Mouse (Mus musculus) heart, embryonic 14.5 days (tissue): ENCODE results near the gene Rad51b. TPM values are rescaled to one million over a fixed set of nuclear protein-coding genes. Genes with fewer than 3 reads are reported as not detected.
A peak's percentile ranks its signal among the peaks of the same experiment; 100 is the strongest.

Source experiments
- ATAC-seq: fragments of 200-750 bp; cut with Nextera tagmentation; 2 replicates; pipeline ENCODE4 v1.8.0; 2017; ENCODE audit warnings: low read depth, moderate TSS enrichment; ENCODE audit not compliant: insufficient number of reproducible peaks, insufficient read depth, low FRiP score
- H3K27ac ChIP-seq, 2 experiments: fragments of 200-500 bp in 1 of 2; fragments of 300-500 bp in 1 of 2; sonication (generic) in 1 of 2; replicated peaks in 1 of 2; 2 replicates each; pipeline ENCODE4 v1.5.1; 2012 to 2014; ENCODE audit warnings: low read depth in 2 of 2, low read length in 2 of 2, control low read depth in 1 of 2, mild to moderate bottlenecking in 1 of 2, mixed read lengths in 1 of 2; ENCODE audit not compliant: control insufficient read depth in 1 of 2, insufficient read depth in 1 of 2
- H3K27me3 ChIP-seq: fragments of 300-500 bp; sonication (generic); 2 replicates; pipeline ENCODE4 v1.6.1; 2014; ENCODE audit warnings: mild to moderate bottlenecking, low read length, control low read depth; ENCODE audit not compliant: control insufficient read depth, insufficient read depth
- H3K36me3 ChIP-seq: fragments of 300-500 bp; sonication (generic); 2 replicates; pipeline ENCODE4 v1.6.1; 2014; ENCODE audit warnings: mild to moderate bottlenecking, control low read depth, low read length, mixed read lengths; ENCODE audit not compliant: control insufficient read depth, insufficient read depth
- H3K4me1 ChIP-seq, 2 experiments: fragments of 200-500 bp in 1 of 2; fragments of 300-500 bp in 1 of 2; sonication (generic) in 1 of 2; 2 replicates each; pipeline ENCODE4 v1.6.1; 2012 to 2014; ENCODE audit warnings: low read length in 2 of 2, control low read depth in 1 of 2, mixed read lengths in 1 of 2; ENCODE audit not compliant: control insufficient read depth in 2 of 2, insufficient read depth in 2 of 2
- H3K4me2 ChIP-seq: fragments of 300-500 bp; sonication (generic); 2 replicates; pipeline ENCODE4 v1.6.1; 2014; ENCODE audit warnings: mild to moderate bottlenecking, low read length
- H3K4me3 ChIP-seq, 2 experiments: fragments of 200-500 bp in 1 of 2; fragments of 300-500 bp in 1 of 2; sonication (generic) in 1 of 2; 2 replicates each; pipeline ENCODE4 v1.5.1; 2012 to 2014; ENCODE audit warnings: low read length in 2 of 2, mild to moderate bottlenecking in 2 of 2, control low read depth in 1 of 2, low read depth in 1 of 2, moderate library complexity in 1 of 2; ENCODE audit not compliant: control insufficient read depth in 1 of 2, insufficient read depth in 1 of 2
- H3K9ac ChIP-seq: fragments of 300-500 bp; sonication (generic); 2 replicates; pipeline ENCODE4 v1.6.1; 2014; ENCODE audit warnings: mild to moderate bottlenecking, low read length
- H3K9me3 ChIP-seq: fragments of 300-500 bp; sonication (generic); 2 replicates; pipeline ENCODE4 v1.6.1; 2016; ENCODE audit warnings: low read length, control low read depth; ENCODE audit not compliant: control insufficient read depth
- WGBS: fragments of 180-500 bp; shearing (Covaris S2); extraction: QIAGEN DNeasy Blood & Tissue Kit; methylation state at CpG from one replicate; pipeline ENCODE4 v1.1.7; 2014; 5-methylcytosine and 5-hydroxymethylcytosine counted together
- polyA plus RNA-seq: library from polyadenylated mRNA; unstranded; fragments of >200 nt; fragmentation: Nextera tagmentation; extraction: Ambion mirVana; gene quantifications from 2 replicates; pipeline ENCODE4 v1.2.1, GENCODE M21; 2014

Rad51b gene
- polyA plus RNA-seq, 1 experiment from 2014 or later, result 4.2 TPM

DNA sequence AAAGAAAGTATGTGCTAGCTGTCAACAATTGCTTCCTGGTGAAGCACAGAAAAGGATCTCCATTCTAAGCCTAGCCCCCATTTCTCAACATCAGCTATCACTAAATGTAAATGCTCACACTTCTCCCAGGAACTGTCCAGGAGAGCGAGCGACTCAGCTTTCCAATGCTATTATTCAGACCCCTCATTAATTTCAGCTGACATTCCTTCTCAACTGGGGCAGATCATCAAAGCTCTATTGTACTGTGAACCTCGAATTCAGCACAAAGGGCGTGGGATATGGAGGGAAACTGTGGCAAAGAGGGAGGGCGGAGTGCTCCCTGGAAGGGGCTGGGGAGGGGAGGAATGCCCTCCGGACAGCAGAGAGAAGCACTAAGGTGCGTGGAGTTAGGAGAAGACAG, 528.8 kb downstream of the Rad51b start:
- ATAC-seq, result no peak
- Histone ChIP-seq H3K4me1 (peaks cover 33 to 37% of the 10 kb centered on the region in 2 experiments), H3K27me3 (no peaks in the 10 kb centered on the region), H3K27ac (no peak overlapping the region), H3K4me2 (no peak overlapping the region), H3K9ac (no peak overlapping the region), H3K9me3 (no peaks in the 10 kb centered on the region), H3K36me3 (no peaks in the 10 kb centered on the region), H3K4me3 (no peak overlapping the region)
- 71% methylated on average over 7 of the region's 7 CpGs for WGBS

DNA sequence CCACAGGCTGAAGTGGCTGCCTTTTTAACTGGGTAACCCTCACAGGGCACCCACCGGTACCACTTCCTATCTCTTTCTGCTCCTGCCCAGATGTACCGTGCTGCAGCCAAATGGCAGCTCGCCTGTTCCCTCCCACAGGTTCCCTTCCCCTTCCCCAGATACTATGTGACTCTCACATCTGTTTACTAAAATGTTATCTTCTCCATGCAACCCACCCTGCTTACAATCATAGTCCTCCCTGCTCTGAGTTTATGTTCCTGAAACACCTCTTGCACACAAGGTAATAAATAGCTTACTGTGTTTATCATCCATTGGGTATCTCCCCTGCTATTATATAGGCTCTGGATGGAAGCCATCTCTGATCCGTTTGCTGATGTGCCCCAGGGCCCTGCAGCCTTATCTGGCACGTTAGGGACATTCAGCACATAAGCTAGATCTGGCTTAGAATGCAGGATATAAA, 530.2 kb downstream of the Rad51b start:
- Histone ChIP-seq H3K4me2 (no peak overlapping the region), H3K4me1 (peaks cover 25 to 26% of the 10 kb centered on the region in 2 experiments), H3K4me3 (no peak overlapping the region), H3K36me3 (no peaks in the 10 kb centered on the region), H3K27ac (peak overlapping the region; percentile 76 to 80), H3K9ac (peak overlapping the region; percentile 18; the same call in 1 of the 2 replicates), H3K9me3 (no peaks in the 10 kb centered on the region), H3K27me3 (no peaks in the 10 kb centered on the region)
- 24% methylated on average over 5 of the region's 5 CpGs for WGBS
- ATAC-seq, result no peak

DNA sequence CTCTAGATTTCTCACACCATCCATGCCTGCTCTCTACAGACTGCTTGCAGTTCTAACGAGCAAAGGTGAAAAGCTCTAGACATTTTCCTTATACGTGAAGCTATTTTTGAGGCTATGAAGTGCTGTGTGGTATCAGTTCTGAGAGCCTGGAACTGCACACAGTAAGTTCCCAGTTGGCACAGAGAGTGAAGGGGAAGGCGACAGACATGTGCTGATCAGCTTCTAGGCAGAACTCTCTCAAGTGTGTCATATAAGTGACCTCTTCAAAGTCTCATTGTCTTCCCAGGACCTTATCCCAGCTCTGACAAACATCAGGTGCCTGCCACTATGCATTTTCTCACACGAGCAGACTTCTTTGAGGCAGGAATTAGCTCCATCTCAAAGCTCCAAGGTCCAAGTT, 530.7 kb downstream of the Rad51b start:
- H3K27me3 ChIP-seq, result no peaks in the 10 kb centered on the region
- ATAC-seq, result peak; percentile 41; the same call in 1 of the 2 replicates
- peaks cover 21 to 22% of the 10 kb centered on the region in 2 experiments for H3K4me1 ChIP-seq
- no peaks in the 10 kb centered on the region for H3K36me3 ChIP-seq
- H3K27ac ChIP-seq, result peak overlapping the region; percentile 76 to 80
- no peak overlapping the region for H3K4me3 ChIP-seq
- H3K4me2 ChIP-seq, result no peak overlapping the region
- H3K9ac ChIP-seq, result peak overlapping the region; percentile 18; the same call in 1 of the 2 replicates
- WGBS, result 16% methylated on average over 4 of the region's 4 CpGs
- no peaks in the 10 kb centered on the region for H3K9me3 ChIP-seq

DNA sequence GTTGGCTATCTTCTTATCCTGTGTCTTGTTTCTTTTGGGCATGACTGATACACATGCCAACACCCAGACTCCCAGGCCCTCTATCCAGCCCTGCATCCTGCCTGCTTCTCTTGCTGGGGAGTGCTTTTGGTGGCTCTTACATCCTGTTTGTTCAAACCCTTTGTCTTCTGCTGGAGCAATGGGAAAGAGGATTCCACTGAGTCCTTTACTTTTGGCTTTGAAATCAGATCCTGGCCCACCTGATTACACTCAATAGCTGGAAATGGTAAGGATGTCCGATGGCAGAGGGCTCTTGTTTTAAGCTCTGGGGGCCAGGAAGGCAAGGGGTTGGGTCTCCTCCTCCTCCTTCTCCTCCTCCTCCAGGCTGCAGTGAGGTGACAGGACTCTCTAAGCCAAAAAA, 533.6 kb downstream of the Rad51b start:
- WGBS, result 29% methylated on average over 1 of the region's 1 CpGs
- no peak for ATAC-seq
- Histone ChIP-seq H3K27me3 (no peaks in the 10 kb centered on the region), H3K4me1 (peaks cover 24 to 31% of the 10 kb centered on the region in 2 experiments), H3K9me3 (no peaks in the 10 kb centered on the region), H3K36me3 (no peaks in the 10 kb centered on the region), H3K4me2 (no peak overlapping the region), H3K9ac (no peak overlapping the region), H3K4me3 (no peak overlapping the region), H3K27ac (peak overlapping the region; percentile 39 to 40; a peak in 1 of 4 replicates)

DNA sequence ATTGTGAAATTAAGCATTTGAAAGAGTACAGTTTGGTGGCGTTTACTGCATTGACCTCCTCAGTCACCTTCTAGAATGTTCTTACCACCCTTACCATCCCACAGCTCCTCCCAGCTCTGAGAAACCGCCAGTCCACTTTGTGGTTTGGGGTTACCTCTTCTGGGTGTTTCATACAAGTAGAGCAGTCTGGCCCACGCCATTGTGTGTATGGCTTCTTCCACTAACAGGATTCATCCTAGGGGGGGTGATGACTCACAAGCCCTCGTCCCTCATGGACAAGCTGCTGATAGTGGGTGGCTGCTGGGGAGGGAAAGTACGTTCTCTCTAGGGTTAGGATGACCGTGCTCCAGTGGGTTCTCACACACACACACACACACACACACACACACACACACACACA, 535.5 kb downstream of the Rad51b start:
- H3K4me2 ChIP-seq, result no peak overlapping the region
- peaks cover 18 to 29% of the 10 kb centered on the region in 2 experiments for H3K4me1 ChIP-seq
- no peaks in the 10 kb centered on the region for H3K27me3 ChIP-seq
- no peaks in the 10 kb centered on the region for H3K36me3 ChIP-seq
- no peak overlapping the region for H3K4me3 ChIP-seq
- no peaks in the 10 kb centered on the region for H3K9me3 ChIP-seq
- 77% methylated on average over 6 of the region's 6 CpGs for WGBS
- ATAC-seq, result no peak
- H3K9ac ChIP-seq, result no peak overlapping the region
- H3K27ac ChIP-seq, result no peak overlapping the region

DNA sequence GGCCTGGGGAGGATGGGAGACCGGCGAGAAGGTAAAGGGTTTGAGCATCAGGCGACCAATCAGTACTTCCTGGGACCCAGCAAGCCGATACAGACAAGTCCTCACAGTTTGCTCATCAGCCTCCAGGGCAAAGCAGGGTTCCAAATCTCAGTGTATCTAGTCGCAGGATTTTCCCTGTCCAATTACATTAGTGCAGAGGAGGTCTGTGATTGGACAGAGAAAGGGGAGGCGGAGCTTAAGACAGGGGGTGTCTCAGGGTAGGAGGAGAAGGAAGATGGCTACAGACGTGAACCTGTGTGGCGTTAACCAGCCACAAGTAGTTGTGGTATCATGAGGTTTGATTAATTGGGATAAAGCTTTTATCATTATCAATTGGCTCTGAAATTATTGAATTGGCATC, 538.4 kb downstream of the Rad51b start:
- WGBS, result 95% methylated on average over 8 of the region's 8 CpGs
- H3K4me1 ChIP-seq, result peaks cover 36 to 45% of the 10 kb centered on the region in 2 experiments
- ATAC-seq, result no peak

DNA sequence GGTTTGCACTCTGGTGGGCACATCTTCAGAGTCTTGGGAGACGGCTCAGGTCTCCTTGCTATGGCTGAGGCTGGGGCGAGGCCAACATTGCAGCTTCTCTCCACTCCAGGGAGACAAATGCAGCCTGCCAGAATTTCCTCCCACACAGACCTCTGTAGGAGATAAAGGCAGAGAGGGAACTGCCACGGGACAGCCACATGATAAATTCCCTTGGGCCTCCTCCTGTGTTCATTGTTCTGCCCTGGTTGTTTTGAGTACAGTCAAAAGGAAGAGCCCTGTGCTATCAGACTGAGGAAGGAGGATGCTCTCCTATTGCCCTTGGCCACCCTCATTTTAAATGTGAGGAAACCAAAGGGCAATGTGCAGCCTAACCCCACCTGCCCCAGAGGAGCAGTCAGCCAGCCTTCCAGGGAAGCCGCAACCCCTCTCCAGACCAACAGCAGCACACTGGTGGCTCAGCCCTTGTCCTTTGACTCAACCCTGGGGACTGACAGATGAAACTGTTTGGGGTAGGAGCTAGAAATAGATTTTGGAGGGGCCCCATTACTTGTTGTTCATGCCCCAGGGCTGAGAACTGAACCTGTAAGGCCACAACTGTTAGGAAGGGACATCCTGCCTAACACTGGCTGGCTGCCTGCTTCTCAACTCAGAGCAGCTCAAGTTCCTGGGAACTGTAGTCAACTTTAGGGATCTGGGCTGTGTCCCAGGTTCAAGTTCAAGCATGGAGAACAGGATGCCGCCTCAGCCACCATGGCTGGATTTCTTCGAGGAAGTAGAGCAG, 541.3 kb downstream of the Rad51b start:
- H3K9ac ChIP-seq, result peak overlapping the region; percentile 59; the same call in 1 of the 2 replicates

More for the DNA sequence above, 538.4 kb downstream of the Rad51b start:
- Histone ChIP-seq H3K36me3 (no peaks in the 10 kb centered on the region), H3K4me2 (no peak overlapping the region), H3K4me3 (no peak overlapping the region), H3K9me3 (no peaks in the 10 kb centered on the region), H3K27me3 (no peaks in the 10 kb centered on the region), H3K9ac (no peak overlapping the region), H3K27ac (no peak overlapping the region)

More for the DNA sequence above, 541.3 kb downstream of the Rad51b start:
- H3K27ac ChIP-seq, result peak overlapping the region; percentile 80 to 84
- no peaks in the 10 kb centered on the region for H3K9me3 ChIP-seq
- 0 out of 2 replicates have a peak overlapping the region, but pooled peaks have one; percentile 2 for H3K4me2 ChIP-seq
- no peaks in the 10 kb centered on the region for H3K36me3 ChIP-seq
- ATAC-seq, result peak; percentile 68
- no peak overlapping the region for H3K4me3 ChIP-seq
- H3K4me1 ChIP-seq, result peaks cover 49 to 71% of the 10 kb centered on the region in 2 experiments
- no peaks in the 10 kb centered on the region for H3K27me3 ChIP-seq
- 25% methylated on average over 6 of the region's 6 CpGs for WGBS
